Mouse (Mus musculus) lung, postnatal 0 days (tissue): ENCODE data around the gene Fetub.

Experiments
- CTCF ChIP-seq: IDR thresholded peaks from 2 replicates; pipeline ENCODE4 v1.5.1; 2016; ENCODE audit warnings: antibody characterized with exemption, mild to moderate bottlenecking
- EP300 ChIP-seq: IDR thresholded peaks from 2 replicates; pipeline ENCODE4 v1.6.1; 2016; ENCODE audit warnings: antibody characterized with exemption, mild to moderate bottlenecking, control low read depth

GRCm38 (mm10) chr16:22877660-22878390 is 40.3 kb upstream of the Fetub start:
- TF ChIP-seq CTCF (no peak), EP300 (no peak)
